Mouse (Mus musculus): ENCODE measurements around the gene Prkd1. TPM values are rescaled to one million over a fixed set of nuclear protein-coding genes. Genes with fewer than 3 reads are reported as not detected.
"Not testable (repeated sequence)": the region's sequence is repeated elsewhere in the genome, so short reads cannot be mapped to it uniquely, and the experiment has no call there.

Prkd1 gene
- 3.9 and 4.4 TPM in 2 replicates for polyA plus RNA-seq (2015; fragmentation: Nextera tagmentation; extraction: Ambion mirVana)

- Histone ChIP-seq H3K4me3 (replicated peaks) (peak within 1 kb of the TSS; percentile 71), H3K9me3 (no peaks in the 10 kb centered on the region), H3K4me1 (replicated peaks) (0 out of 2 replicates have a peak, but pooled peaks cover 9% of the 10 kb centered on the region), H3K9ac (peak within 1 kb of the TSS; percentile 71), H3K27me3 (replicated peaks) (no peaks in the 10 kb centered on the region), H3K4me2 (replicated peaks) (peak within 1 kb of the TSS; percentile 86), H3K36me3 (no peaks in the 10 kb centered on the region), H3K27ac (0 out of 2 replicates have a peak within 1 kb of the TSS, but pooled peaks have one; percentile 58)
- peak; percentile 93 for ATAC-seq
- under 1% methylated on average over 90 of the region's 114 CpGs for WGBS
Observed at GRCm38 (mm10) chr12:50648671-50649541, at the start of gene Prkd1. TSS of gene Prkd1 (minus strand) at chr12:50649098.

DNA sequence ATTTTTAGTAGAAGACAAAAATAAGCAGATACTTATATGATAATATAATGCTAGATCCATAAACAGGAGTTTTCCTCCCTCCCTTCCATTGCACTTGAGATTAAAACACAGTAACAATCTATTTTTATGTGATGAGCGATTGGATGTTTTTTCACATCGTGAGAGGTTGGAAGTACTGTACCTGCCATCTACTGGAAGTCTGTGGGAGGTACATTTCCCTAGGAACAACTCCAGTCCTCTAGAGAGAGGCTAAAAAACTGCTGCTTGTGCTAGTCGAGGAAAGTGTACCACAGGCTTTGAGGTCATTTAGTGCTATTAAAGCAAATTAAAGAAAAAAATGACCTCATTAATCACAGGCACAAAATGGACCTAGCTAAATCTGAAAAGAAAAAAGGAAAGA, 48.6 kb upstream of the Prkd1 start:
- H3K9me3 ChIP-seq: no peaks in the 10 kb centered on the region
- no peaks in the 10 kb centered on the region for H3K36me3 ChIP-seq
- no peak overlapping the region for H3K4me3 ChIP-seq (replicated peaks)
- ATAC-seq: no peak
- H3K27ac ChIP-seq: no peak overlapping the region
- no peak overlapping the region for H3K9ac ChIP-seq
- no peak overlapping the region for H3K4me2 ChIP-seq (replicated peaks)
- H3K27me3 ChIP-seq (replicated peaks): no peaks in the 10 kb centered on the region
- 16% methylated on average over 3 of the region's 3 CpGs for WGBS
- H3K4me1 ChIP-seq (replicated peaks): no peaks in the 10 kb centered on the region

GRCm38 (mm10) chr12:50648176-50648670, 675 bp downstream of the Prkd1 start:
- H3K9ac ChIP-seq: peak overlapping the region; percentile 71
- ATAC-seq: peak; percentile 61; the same call in 1 of the 2 replicates

GRCm38 (mm10) chr12:50646857-50647256, 2.0 kb downstream of the Prkd1 start:
- Histone ChIP-seq H3K9me3 (no peaks in the 10 kb centered on the region), H3K4me2 (replicated peaks) (no peak overlapping the region), H3K27ac (no peak overlapping the region), H3K9ac (no peak overlapping the region), H3K36me3 (no peaks in the 10 kb centered on the region), H3K4me3 (replicated peaks) (no peak overlapping the region), H3K4me1 (replicated peaks) (0 out of 2 replicates have a peak, but pooled peaks cover 9% of the 10 kb centered on the region), H3K27me3 (replicated peaks) (no peaks in the 10 kb centered on the region)
- ATAC-seq: no peak
- WGBS: 91% methylated on average over 4 of the region's 4 CpGs

More at GRCm38 (mm10) chr12:50648176-50648670, 675 bp downstream of the Prkd1 start:
- Histone ChIP-seq H3K9me3 (no peaks in the 10 kb centered on the region), H3K36me3 (no peaks in the 10 kb centered on the region), H3K4me2 (replicated peaks) (peak overlapping the region; percentile 86), H3K27me3 (replicated peaks) (no peaks in the 10 kb centered on the region), H3K4me3 (replicated peaks) (peak overlapping the region; percentile 71), H3K27ac (0 out of 2 replicates have a peak overlapping the region, but pooled peaks have one; percentile 58), H3K4me1 (replicated peaks) (0 out of 2 replicates have a peak, but pooled peaks cover 9% of the 10 kb centered on the region)
- WGBS: 2% methylated on average over 16 of the region's 16 CpGs

- Histone ChIP-seq H3K9me3 (no peaks in the 10 kb centered on the region), H3K9ac (no peak overlapping the region), H3K36me3 (no peaks in the 10 kb centered on the region), H3K27ac (no peak overlapping the region), H3K4me2 (replicated peaks) (no peak overlapping the region), H3K4me1 (replicated peaks) (0 out of 2 replicates have a peak, but pooled peaks cover 2% of the 10 kb centered on the region), H3K4me3 (replicated peaks) (no peak overlapping the region), H3K27me3 (replicated peaks) (no peaks in the 10 kb centered on the region)
- no peak for ATAC-seq
- WGBS: 73% methylated on average over 5 of the region's 5 CpGs
Observed at GRCm38 (mm10) chr12:50642671-50643070, 6.2 kb downstream of the Prkd1 start.

DNA sequence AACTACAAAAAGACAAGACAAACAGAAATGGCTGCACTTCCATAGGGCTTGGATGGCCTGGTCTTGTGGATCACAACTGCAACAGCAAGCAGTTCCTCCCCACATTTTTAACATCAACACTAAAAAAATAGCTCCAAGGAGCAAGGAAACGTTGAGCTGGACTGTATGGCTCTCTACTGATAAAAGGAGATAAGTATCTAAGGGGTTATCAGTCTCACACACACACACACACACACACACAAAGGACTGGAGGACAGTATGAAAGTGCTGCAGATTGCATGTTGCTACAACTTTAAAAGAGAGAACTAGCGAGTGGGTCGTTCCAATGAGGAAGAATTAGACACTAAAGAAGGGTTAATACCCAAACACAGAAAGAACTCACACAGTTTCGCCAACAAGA, 8.7 kb downstream of the Prkd1 start:
- Histone ChIP-seq H3K4me2 (replicated peaks) (no peak overlapping the region), H3K27me3 (replicated peaks) (no peaks in the 10 kb centered on the region), H3K4me1 (replicated peaks) (no peaks in the 10 kb centered on the region), H3K9me3 (no peaks in the 10 kb centered on the region), H3K4me3 (replicated peaks) (no peak overlapping the region), H3K27ac (no peak overlapping the region), H3K9ac (no peak overlapping the region), H3K36me3 (no peaks in the 10 kb centered on the region)
- 77% methylated on average over 4 of the region's 4 CpGs for WGBS
- no peak for ATAC-seq

DNA sequence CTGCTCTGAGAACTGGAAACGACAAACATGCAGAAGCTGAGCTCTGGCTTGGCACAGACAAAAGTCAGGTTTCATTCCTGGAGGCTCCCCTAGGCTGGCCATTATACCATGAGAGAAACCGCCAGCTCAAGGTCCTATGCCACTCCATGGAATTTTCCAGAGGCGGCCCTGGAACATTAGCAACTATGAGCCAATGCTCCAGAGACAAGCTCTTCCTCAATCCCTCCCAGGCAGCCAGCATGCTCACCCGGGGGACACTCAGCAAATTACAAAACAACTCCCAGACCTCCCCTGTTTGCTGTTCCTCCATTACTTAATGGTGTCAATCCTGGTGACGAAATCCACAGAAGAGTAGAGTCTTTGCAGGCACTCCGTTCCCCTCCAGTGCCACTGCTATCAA, 14.5 kb downstream of the Prkd1 start:
- ATAC-seq: no peak
- WGBS: 61% methylated on average over 6 of the region's 6 CpGs
- no peak overlapping the region for H3K27ac ChIP-seq
- no peak overlapping the region for H3K4me3 ChIP-seq (replicated peaks)
- no peak overlapping the region for H3K9ac ChIP-seq
- H3K4me1 ChIP-seq (replicated peaks): no peaks in the 10 kb centered on the region
- no peaks in the 10 kb centered on the region for H3K27me3 ChIP-seq (replicated peaks)
- H3K36me3 ChIP-seq: no peaks in the 10 kb centered on the region
- H3K9me3 ChIP-seq: no peaks in the 10 kb centered on the region
- H3K4me2 ChIP-seq (replicated peaks): no peak overlapping the region

- not testable (repeated sequence) for H3K4me1 ChIP-seq (replicated peaks); ATAC-seq; H3K9me3 ChIP-seq; H3K36me3 ChIP-seq; H3K27ac ChIP-seq; H3K4me2 ChIP-seq (replicated peaks); H3K27me3 ChIP-seq (replicated peaks); H3K9ac ChIP-seq; H3K4me3 ChIP-seq (replicated peaks)
- 73% methylated on average over 2 of the region's 2 CpGs for WGBS
Observed at GRCm38 (mm10) chr12:50626100-50626499, 22.8 kb downstream of the Prkd1 start.

DNA sequence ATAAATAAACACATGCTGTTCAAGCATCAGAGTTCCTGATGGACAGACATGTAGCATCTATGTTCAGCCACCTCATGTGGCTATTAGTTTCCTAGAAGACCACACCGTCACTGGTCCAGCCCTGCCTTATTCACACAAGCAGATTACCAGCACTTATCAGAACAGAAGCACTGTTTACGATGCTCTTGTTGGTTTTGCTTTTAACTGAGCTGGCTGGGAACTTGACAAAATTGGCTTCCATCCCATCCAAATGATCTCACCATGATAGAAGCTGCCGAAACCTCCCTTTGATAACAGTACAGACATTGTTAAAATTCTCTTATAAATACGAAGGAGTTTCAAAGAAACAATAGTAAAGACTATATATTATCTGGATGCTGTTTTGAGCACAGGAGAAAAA, 24.7 kb downstream of the Prkd1 start:
- no peak overlapping the region for H3K4me3 ChIP-seq (replicated peaks)
- H3K27me3 ChIP-seq (replicated peaks): no peaks in the 10 kb centered on the region
- ATAC-seq: no peak
- no peak overlapping the region for H3K27ac ChIP-seq
- no peaks in the 10 kb centered on the region for H3K36me3 ChIP-seq
- 43% methylated on average over 4 of the region's 4 CpGs for WGBS
- no peak overlapping the region for H3K9ac ChIP-seq
- no peaks in the 10 kb centered on the region for H3K9me3 ChIP-seq
- H3K4me1 ChIP-seq (replicated peaks): no peaks in the 10 kb centered on the region
- no peak overlapping the region for H3K4me2 ChIP-seq (replicated peaks)

DNA sequence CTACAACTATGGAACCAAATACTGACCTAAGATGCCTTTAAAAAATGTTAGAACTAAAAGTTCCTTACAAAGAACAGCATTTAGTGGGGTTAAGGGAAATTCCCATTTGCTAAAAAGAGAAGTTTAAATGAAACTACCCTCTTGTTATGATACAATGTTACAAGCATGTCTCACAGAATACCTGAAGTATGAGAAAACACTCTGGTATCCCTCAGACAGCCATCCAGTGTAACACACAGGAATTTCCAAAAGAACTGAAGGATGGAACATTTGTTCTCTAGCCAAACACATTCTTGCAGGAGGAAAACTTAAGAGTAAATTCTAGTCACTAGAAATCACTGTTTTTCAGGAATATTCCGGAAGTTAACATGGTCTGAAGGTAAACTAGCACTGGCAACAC, 33.0 kb downstream of the Prkd1 start:
- Histone ChIP-seq H3K4me2 (replicated peaks) (no peak overlapping the region), H3K4me1 (replicated peaks) (no peaks in the 10 kb centered on the region), H3K9me3 (no peaks in the 10 kb centered on the region), H3K9ac (no peak overlapping the region), H3K27me3 (replicated peaks) (no peaks in the 10 kb centered on the region), H3K36me3 (no peaks in the 10 kb centered on the region), H3K4me3 (replicated peaks) (no peak overlapping the region), H3K27ac (no peak overlapping the region)
- 78% methylated on average over 1 of the region's 1 CpGs for WGBS
- ATAC-seq: no peak

GRCm38 (mm10) chr12:50614341-50614740, 34.6 kb downstream of the Prkd1 start:
- no peak overlapping the region for H3K27ac ChIP-seq
- whole genome bisulfite sequencing: 66% methylated on average over 6 of the region's 6 CpGs
- H3K9me3 ChIP-seq: no peaks in the 10 kb centered on the region
- no peaks in the 10 kb centered on the region for H3K27me3 ChIP-seq (replicated peaks)
- no peaks in the 10 kb centered on the region for H3K36me3 ChIP-seq
- no peak overlapping the region for H3K4me3 ChIP-seq (replicated peaks)
- H3K4me1 ChIP-seq (replicated peaks): no peaks in the 10 kb centered on the region
- H3K4me2 ChIP-seq (replicated peaks): no peak overlapping the region
- no peak for ATAC-seq
- no peak overlapping the region for H3K9ac ChIP-seq

DNA sequence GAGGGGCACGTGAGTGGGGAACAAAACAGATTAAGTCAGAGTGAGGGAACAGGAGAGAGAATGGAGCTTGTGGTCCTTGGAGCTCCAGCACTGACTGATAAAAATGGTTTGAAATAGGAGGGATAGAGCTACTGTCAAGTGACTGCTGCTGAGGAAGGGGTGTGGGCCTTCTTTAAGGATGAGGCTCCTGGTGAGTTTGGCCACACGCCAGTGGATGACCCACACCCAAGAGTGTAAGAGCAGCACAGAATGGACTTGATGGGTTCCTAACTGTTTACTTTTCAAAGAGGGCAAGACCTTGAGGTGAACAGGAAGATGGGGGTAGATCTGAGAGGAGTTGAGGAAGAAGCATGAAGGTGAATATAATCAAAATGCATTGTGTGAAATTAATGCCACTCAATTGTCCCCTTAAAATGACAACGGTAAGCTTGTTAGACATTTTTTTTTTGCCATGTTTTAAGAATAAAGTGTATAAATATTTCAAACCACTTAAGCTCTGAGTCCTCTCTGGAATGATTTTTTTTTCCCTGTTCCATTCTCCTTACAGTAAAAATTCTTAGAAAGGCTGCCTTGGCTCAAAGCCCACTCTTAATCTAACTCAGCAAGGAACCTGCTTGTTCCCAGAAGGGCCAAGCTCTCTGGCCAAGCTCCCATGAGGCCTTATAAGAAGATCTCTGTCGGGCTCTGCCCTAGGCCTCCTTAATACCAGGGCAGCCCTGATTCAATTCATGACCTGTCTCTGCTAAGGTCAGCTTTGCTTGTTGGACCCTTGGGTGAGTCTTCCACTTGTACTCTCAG, 42.0 kb downstream of the Prkd1 start:
- no peaks in the 10 kb centered on the region for H3K36me3 ChIP-seq
- no peak for ATAC-seq
- no peaks in the 10 kb centered on the region for H3K9me3 ChIP-seq
- no peak overlapping the region for H3K27ac ChIP-seq
- H3K9ac ChIP-seq: no peak overlapping the region
- H3K4me1 ChIP-seq (replicated peaks): no peaks in the 10 kb centered on the region
- no peaks in the 10 kb centered on the region for H3K27me3 ChIP-seq (replicated peaks)
- WGBS: 48% methylated on average over 4 of the region's 4 CpGs
- no peak overlapping the region for H3K4me2 ChIP-seq (replicated peaks)
- no peak overlapping the region for H3K4me3 ChIP-seq (replicated peaks)
